20 mouse cellular contexts compared by ENCODE assay signal in genomic region chr4:62708084-62708483, GRCm38 (mm10).
"Had no signal": no experiment of that assay in that cellular context is flagged by ENCODE, and none has a peak within 500 bp of the region (broad histone marks: within the 10 kb centered on the region; RNA-seq: fewer than 3 reads in every experiment).

No protein-coding gene starts in this region.

- H3K27me3 ChIP-seq: liver, embryonic 13.5 days; neural tube, embryonic 13.5 days had no signal

- H3K4me1 ChIP-seq: liver, embryonic 13.5 days; neural tube, embryonic 13.5 days had no signal

- H3K9me3 ChIP-seq: liver, embryonic 13.5 days; neural tube, embryonic 13.5 days had no signal

- H3K9ac ChIP-seq: liver, embryonic 13.5 days; neural tube, embryonic 13.5 days had no signal

- H3K4me3 ChIP-seq: layer of hippocampus, adult 2 months; liver, embryonic 13.5 days; myocyte; neural tube, embryonic 13.5 days had no signal

- H3K27ac ChIP-seq: kidney, postnatal 0 days; layer of hippocampus, adult 2 months; liver, embryonic 13.5 days; neural tube, embryonic 13.5 days; stomach, postnatal 0 days had no signal

- H3K36me3 ChIP-seq: liver, embryonic 13.5 days had no signal

- H3K4me2 ChIP-seq: liver, embryonic 13.5 days; midbrain, embryonic 11.5 days; neural tube, embryonic 13.5 days had no signal

- ATAC-seq: intestine, postnatal 0 days; midbrain, embryonic 16.5 days had no signal

- DNase-seq: kidney, adult 2 months; kidney, postnatal 25 days; layer of hippocampus, adult 9-11 months; liver, embryonic 13.5 days; lung, adult 2 months; lung, postnatal 14 days; lung, postnatal 4 days; right cerebral cortex, adult 18-20 months; right cerebral cortex, postnatal 14 days; right cerebral cortex, postnatal 4 days; thymus, adult 2 months; thymus, postnatal 14 days had no signal
